Mouse (Mus musculus): ENCODE measurements around the gene 9930111J21Rik1.
A peak's percentile ranks its signal among the peaks of the same experiment; 100 is the strongest.
"Not testable (repeated sequence)": the region's sequence is repeated elsewhere in the genome, so short reads cannot be mapped to it uniquely, and the experiment has no call there.

Gene 9930111J21Rik1

DNA sequence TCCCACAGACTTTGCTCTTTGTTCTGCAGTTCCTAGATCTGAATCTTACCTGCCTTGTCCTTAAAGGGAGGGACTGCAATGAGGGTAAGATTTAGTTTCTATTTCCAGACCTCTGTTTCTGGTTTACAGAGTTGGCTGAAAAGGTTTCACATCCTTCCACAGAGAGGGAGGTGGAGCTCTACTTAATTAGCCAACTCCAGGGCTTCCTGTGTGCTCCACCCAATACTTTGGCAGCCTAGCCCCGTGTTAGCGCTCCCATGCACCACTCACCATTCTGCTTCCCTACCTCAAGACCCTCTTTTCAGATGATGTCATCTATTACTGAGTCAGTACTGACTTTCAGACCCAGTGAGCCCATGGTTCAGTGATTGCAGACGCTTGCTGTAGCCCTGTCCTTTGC is at the start of gene 9930111J21Rik1:
Gene 9930111J21Rik1 (minus strand): TSS at position 148 of the 400 bp plus-strand sequence.
- not testable (repeated sequence) for DNase-seq

DNA sequence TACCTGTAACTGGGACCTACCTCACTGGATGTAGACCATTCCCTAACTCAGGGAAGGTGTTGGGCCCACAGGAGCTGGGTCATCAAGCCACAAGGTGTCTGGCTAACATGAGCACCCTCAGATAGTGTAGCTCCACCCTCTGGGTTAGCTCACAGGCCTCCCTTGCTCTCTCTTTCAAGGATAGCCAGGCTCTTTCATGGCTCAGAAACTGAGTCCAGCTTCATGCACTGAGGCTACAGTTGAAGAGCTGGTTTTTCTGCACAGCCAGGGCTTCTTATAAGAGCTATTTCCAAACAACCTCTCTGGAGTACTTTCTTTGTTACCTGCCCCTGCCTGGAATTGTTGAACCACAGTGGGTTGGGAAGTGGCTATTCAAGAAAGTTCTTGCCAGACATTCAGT is 32.9 kb upstream of the 9930111J21Rik1 start:
- DNase-seq: not testable (repeated sequence)

DNA sequence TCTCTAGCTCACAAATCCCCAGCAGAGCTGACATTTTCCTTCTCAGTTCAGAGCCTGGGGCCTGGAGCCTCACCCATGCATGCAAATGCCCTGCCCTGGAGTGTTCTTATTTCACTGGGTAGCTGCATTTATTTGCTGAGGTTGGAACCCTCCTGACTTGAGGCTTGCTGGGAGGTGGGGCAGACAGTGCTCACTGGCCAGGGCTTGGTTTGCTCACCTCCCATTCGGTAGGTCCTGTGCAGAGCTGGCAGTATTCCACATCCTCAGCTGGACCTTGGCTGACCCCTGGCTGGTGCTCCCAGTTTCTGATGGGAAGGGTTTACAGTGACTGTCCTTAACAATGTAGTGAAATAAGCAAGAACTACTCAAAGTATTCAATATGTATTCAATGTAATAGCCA is 27.6 kb upstream of the 9930111J21Rik1 start:
- not testable (repeated sequence) for DNase-seq

DNA sequence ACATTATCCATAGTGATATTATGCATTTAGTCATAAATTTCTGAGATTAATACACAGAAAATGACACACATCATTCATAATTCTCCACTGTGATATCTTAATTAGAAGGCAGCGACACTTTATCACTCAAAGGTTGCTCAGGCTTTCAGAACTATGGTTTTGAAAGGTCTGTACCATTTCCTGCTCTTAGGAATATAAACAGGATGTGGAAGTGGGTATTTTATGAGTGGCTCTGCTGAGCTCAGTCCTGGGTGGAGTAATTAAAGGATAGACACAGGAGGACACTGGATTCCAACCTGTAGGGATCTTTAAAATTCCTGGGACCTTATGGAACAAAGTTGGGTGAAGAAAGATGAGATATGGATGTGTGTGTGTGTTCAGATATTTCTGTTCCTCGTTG is 27.1 kb upstream of the 9930111J21Rik1 start:
- not testable (repeated sequence) for DNase-seq

DNA sequence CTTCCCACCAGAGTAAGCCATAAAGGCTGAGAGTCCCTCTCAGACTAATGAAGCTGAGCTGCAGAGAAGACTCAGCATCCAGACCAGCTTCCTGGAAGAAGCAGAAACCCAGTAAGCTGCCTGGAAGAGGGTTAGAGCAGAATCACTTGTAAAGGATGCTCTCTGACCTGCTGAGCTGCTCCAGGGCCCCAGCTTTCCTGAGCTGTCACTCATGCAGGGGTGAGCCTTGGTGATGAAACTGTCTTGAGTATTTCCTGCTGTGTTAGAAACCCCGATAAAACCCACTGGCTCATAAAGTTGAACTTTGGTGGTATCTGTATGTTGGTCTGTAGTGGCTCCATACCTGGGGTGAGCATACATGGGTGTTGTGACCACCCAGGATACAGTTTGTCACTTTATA is 21.2 kb upstream of the 9930111J21Rik1 start:
- DNase-seq: not testable (repeated sequence)

DNA sequence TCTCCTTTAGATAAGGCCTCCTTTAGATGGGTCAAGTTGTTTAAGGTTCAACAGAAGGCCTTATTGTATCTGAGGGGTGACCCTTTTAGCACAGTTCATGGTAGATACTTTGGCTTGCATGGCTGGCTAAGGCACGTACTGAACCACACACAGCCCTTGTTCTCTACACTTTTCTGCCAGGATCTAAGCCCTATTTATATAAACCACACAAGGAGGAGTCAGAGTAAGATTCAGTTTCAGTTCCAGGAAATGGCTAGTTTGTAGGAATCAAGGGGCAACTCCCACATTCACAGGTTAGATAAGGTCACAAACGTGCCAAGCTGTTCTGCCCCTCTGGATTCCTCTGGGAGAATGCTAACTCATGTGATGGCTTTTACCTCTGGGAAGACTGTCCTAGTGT is 14.8 kb upstream of the 9930111J21Rik1 start, which contains the start of gene Tgtp1:
Gene Tgtp1 (minus strand): TSS at position 155 of the 400 bp plus-strand sequence.
- not testable (repeated sequence) for DNase-seq

DNA sequence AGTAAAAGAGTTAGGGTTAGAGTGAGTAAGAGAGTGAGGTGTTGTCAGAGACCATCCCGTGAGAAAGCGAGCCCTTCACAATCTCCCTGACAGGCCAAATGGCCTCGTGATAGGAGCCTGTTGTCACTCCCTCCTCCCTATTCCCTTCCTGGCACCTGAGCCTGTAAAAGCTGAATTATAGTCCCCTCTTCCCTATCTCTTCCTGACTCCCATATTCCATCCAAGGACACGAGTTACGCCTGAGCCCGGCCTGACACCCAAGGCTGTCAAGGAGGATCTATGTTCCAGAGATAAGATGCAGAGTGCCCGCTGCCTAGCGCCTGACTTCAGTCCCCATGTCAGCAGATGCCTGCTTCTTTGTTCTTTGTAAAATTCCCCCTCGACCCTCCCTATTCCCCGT is 14.1 kb upstream of the 9930111J21Rik1 start:
- not testable (repeated sequence) for DNase-seq

DNA sequence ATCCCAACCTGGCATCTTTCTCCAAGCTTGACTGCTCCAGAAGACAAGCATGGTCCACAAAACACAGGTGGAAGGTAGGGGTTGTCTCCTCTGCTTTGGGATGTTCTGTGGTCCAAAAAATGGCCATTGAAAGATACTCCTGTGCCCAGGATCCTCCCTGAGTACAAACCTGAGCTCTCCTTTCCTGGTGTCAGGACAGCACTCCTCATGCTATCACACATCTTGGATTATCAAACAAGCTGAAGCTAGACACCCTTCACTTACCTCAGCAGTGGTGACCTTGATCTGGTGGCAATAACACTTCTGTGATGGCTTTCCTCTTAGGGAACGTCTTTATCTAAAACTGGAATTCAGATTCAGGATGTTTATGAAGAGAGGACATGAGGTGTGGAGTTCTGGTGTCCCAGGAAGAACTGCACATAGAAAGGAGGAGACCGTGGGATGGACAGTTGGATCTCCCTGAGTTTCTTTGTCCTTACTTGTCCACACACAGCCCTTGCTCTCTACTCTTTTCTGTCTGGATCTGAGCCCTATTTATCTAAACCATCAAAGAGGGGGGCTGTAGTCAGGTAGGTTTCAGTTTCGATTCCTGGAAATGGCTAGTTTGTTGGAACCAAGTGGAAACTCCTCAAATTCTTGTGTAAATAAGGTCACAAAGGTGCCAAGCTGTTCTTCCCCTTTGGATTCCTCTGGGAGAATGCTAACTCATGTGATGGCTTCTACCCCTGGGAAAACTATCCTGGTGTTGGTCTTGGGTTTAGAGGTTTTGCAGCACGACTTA is 12.7 kb upstream of the 9930111J21Rik1 start, which contains the start of gene Gm12185:
Gene Gm12185 (minus strand): TSS at position 487 of the 781 bp plus-strand sequence.
- peak; percentile 4 to 11 for DNase-seq

DNA sequence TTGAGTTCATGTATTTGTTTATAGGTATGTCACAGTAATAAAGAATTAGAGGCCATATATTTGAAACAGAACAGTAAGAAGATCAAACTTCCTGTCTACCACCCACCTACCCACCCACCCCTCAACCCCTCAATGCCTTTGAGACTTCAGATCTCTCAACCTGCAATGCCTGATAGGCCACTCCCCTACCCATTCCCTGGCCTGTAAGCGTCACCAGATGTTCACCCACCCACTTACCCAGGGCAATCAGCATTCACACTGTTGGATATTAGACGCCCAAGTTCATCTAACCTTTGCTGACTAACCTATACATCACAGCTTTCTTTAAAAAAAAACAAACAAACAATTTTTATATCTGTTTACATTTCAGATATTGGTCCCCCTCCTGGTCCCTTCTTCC is 10.8 kb upstream of the 9930111J21Rik1 start:
- DNase-seq: not testable (repeated sequence)

DNA sequence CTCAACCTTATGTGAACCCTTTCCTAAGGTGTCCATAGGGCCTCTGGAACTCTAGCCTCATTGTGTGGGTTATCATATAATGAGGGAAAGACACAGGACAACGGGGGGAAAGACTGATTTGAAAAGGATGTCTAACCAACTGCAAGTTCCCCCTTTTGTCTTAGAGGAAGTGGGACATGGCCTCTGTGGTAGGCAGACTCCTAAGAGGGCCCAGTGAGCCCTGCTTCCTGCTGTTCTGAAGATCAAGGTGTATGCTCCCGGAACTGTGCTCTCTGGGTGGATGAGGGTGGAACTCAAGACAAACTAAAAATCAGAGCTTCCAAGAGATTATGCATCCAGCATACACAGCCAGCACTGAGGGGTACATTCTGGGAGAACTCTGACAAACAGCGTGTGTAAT is 9.0 kb upstream of the 9930111J21Rik1 start:
- DNase-seq: peak in 1 of 2 experiments; percentile 5

DNA sequence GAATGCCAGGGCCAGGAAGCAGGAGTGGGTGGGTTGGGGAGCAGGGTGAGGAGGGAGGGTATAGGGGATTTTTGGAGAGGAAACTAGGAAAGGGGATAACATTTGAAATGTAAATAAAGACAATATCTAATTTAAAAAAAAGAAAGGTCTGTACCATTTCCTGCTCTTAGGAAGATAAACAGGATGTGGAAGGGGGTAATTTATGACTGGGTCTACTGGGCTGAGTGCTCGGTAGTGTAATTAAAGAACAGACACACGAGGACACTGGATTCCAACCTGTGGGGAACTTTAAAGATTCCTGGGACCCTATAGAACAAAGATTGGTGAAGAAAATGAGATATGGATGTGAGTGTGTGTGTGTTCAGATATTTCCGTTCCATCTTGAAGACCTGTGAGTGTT is 3.6 kb upstream of the 9930111J21Rik1 start:
- not testable (repeated sequence) for DNase-seq

DNA sequence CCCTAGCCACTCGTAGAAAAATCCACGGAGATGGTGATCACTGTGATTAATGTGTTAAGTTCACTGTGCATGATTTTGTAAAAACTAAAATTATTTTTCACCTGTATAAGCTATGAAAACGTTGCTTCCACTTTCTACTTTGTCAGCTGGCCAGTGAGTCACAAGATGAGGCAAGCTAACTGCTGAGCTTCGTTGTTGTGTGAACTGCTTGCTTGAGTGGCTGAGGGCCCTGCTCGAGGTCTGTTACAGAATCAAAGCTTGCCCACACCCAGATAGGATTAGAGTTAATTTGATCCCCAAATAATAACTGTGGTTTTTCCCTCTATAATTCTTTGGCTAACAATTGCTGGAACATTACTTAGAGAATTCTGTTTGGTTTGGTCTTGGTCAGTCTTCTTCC is 854 bp upstream of the 9930111J21Rik1 start:
- not testable (repeated sequence) for DNase-seq

DNA sequence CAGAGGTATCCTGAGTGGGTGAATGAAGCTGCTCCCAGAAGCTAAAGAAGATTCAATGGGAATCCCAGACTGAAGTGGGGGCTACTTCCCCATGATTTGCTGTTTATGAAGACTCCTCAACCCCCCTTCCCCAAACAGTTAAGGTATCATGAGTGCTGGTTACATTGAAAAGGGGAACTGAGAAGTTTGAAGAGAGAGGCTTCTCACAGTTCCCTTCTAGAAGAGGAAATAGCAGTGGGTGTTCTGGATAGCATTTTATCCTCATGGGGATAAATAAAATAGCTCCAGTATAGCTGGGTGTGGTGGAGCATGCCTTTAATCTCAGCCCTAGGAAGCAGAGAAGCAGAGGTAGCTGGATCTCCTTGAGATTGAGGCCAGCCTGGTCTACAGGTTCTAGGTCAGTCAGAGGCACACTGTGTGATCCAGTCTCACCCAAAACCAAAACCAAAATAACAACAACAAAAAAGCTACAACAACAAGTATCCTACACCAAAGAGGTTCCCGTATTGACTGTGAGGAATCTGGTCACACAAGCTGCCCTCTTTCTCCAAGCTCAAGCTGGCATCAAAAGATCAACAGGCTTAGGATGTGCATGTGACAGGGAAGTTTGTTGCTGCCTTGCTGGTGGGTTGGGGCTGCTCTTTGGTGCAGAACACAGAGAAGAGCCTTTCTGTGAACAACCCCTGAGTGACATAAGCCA is 808 bp downstream of the 9930111J21Rik1 start, which contains the start of gene Olfr56:
Gene Olfr56 (plus strand): TSS at position 650 of the 700 bp plus-strand sequence.
- not testable (repeated sequence) for DNase-seq

DNA sequence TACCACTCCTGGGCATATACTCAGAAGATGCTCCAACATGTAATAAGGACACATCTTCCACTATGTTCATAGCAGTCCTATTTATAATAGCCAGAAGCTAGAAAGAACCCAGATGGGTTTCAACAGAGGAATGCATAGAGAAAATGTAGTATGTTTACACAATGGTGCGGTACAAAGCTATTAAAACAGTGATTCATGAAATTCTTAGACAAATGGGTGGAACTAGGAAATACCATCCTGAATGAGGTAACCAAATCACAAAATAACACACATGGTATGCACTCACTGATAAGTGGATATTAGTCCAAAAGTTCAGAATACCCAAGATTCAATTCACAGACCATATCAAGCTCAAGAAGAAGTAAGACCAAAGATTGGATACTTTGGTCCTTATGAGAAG is 4.5 kb downstream of the 9930111J21Rik1 start:
- DNase-seq: not testable (repeated sequence)

DNA sequence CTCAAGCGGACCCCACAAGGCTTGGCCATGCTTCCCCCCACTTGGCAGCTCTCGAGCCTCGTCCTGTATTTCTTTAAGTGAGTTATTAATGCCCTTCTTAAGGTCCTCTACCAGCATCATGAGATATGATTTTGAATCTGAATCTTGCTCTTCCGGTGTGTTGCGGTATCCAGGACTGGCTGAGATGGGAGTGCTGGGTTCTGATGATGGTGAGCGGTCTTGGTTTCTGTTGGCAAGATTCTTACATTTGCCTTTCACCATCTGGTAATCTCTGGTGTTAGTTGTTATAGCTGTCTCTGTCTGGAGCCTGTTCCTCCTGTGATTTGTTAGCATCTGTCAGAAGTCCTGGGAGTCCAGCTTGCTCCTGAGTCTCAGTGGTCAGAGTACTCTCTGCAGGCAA is 33.1 kb downstream of the 9930111J21Rik1 start, which contains the start of gene Psme2b:
Gene Psme2b (minus strand): TSS at position 101 of the 400 bp plus-strand sequence.
- DNase-seq: not testable (repeated sequence)

DNA sequence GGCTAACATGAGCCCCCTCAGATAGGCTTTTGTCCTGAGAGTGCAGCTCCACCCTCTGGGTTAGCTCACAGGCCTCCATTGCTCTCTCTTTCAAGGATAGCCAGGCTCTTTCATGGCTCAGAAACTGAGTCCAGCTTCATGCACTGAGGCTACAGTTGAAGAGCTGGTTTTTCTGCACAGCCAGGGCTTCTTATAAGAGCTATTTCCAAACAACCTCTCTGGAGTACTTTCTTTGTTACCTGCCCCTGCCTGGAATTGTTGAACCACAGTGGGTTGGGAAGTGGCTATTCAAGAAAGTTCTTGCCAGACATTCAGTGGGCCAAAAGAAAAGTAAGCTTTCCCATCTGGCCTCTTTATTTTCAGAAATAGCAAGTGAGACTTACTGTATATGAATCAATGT is 39.9 kb downstream of the 9930111J21Rik1 start:
- DNase-seq: not testable (repeated sequence)

DNA sequence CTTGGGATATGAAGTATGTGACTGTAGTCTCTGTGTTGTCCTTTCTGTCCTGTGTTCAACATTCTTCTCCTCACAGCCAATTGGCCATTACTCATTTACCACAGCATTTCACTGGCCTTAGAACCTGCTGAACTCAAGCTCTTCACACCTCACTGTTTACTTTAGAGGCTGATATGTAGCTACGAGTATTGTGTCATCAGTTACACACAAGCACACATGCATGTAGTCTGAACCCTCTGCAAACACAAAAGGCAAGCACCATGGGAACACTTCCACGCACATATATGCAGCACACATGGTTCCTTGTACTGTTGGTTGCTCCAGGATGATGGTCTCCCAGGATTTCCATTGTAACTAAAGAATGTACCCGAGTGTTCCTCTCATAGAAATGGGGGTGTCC is 43.9 kb downstream of the 9930111J21Rik1 start:
- DNase-seq: not testable (repeated sequence)

DNA sequence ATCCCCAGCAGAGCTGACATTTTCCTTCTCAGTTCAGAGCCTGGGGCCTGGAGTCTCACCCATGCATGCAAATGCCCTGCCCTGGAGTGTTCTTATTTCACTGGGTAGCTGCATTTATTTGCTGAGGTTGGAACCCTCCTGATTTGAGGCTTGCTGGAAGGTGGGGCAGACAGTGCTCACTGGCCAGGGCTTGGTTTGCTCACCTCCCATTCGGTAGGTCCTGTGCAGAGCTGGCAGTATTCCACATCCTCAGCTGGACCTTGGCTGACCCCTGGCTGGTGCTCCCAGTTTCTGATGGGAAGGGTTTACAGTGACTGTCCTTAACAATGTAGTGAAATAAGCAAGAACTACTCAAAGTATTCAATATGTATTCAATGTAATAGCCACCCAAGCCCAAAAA is 45.3 kb downstream of the 9930111J21Rik1 start:
- DNase-seq: not testable (repeated sequence)

DNA sequence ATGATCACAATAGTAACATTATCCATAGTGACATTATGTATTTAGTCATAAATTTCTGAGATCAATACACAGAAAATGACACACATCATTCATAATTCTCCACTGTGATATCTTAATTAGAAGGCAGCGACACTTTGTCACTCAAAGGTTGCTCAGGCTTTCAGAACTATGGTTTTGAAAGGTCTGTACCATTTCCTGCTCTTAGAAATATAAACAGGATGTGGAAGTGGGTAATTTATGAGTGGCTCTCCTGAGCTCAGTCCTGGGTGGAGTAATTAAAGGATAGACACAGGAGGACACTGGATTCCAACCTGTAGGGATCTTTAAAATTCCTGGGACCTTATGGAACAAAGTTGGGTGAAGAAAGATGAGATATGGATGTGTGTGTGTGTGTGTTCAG is 45.8 kb downstream of the 9930111J21Rik1 start:
- DNase-seq: not testable (repeated sequence)

DNA sequence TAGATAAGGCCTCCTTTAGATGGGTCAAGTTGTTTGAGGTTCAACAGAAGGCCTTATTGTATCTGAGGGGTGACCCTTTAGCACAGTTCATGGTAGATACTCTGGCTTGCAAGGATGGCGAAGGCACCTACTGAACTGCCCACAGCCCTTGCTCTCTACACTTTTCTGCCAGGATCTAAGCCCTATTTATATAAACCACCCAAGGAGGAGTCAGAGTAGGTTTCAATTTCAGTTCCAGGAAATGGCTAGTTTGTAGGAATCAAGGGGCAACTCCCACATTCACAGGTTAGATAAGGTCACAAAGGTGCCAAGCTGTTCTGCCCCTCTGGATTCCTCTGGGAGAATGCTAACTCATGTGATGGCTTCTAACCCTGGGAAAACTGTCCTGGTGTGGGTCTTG is 51.1 kb downstream of the 9930111J21Rik1 start:
- DNase-seq: not testable (repeated sequence)

DNA sequence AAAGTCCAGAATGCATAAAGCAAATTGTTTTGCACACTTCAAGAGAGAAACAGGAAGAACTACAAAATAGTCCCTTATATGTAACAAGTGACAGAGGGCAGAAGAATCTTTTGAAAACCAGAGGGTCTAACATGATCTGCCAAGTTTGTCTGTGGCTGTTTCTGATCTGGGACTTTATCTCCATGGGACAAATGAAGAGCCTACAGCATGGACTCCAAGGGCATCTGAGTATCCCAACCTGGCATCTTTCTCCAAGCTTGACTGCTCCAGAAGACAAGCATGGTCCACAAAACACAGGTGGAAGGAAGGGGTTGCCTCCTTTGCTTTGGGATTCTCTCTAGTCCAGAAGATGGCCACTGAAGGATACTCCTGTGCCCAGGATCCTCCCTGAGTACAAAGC is 52.8 kb downstream of the 9930111J21Rik1 start:
- DNase-seq: not testable (repeated sequence)

DNA sequence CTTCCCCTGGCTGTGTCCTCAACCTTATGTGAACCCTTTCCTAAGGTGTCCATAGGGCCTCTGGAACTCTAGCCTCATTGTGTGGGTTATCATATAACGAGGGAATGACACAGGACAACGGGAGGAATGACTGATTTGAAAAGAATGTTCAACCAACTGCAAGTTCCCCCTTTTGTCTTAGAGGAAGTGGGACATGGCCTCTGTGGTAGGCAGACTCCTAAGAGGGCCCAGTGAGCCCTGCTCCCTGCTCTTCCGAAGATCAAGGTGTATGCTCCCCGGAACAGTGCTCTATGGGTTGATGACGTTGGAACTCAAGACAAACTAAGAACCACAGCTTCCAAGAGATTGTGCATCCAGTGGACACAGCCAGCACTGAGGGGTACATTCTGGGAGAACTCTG is 55.4 kb downstream of the 9930111J21Rik1 start:
- not testable (repeated sequence) for DNase-seq

DNA sequence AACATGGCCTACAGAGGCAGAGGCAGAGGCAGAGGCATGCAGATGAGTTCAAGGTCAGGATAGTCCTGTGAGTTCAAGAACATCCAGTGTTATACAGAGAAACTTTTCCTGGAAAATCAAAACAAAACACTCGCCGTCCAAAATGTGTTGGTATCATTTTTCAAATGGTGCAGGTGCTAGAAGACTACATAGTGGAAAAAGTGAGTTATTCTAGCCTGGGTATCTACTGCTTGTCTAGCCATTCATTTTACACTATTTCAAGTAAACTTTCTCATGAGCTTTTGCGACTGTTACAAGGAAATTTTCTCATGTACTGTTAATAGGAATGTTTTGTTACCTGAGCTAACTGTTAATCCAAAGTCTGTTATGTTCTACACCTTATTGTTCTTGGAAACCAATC is 60.8 kb downstream of the 9930111J21Rik1 start:
- no peak for DNase-seq

All from thymus, postnatal 36 days (tissue).